10 mouse cellular contexts compared by ENCODE assay signal in genomic region chr11:68451282-68451735, GRCm38 (mm10). TPM values are rescaled to one million over a fixed set of nuclear protein-coding genes. Genes with fewer than 3 reads are reported as not detected.
DNase-seq lines count a peak whose midpoint lies in the region; ATAC-seq lines count a peak whose summit lies in the region.
"Had no signal": no experiment of that assay in that cellular context is flagged by ENCODE, and none has a peak within 500 bp of the region (broad histone marks: within the 10 kb centered on the region; RNA-seq: fewer than 3 reads in every experiment).

No protein-coding gene starts in this region.

- peak; percentile 8 for DNase-seq in liver
- no peak for DNase-seq in liver, embryonic 11.5 days (ENCODE audit: low spot score)
- no peak for DNase-seq in hindbrain, embryonic 14.5 days (ENCODE audit: low spot score)
- DNase-seq in splenic B cell, adult 2 months (ENCODE audit: low read depth, low spot score) = peak; percentile 54
- DNase-seq in right cerebral cortex, postnatal 25 days = no peak
- DNase-seq in gastrocnemius, postnatal 25 days = no peak
- DNase-seq in kidney, adult 8-10 months = no peak
- DNase-seq: cerebellum, postnatal 25 days had no signal

- H3K27ac ChIP-seq in liver, embryonic 11.5 days (ENCODE audit: low read depth, low read length) = no peak overlapping the region
- H3K27ac ChIP-seq in hindbrain, embryonic 14.5 days = no peak overlapping the region

- H3K4me2 ChIP-seq in liver, embryonic 11.5 days = no peak overlapping the region
- no peak overlapping the region for H3K4me2 ChIP-seq in hindbrain, embryonic 14.5 days (replicated peaks)

- WGBS in liver, embryonic 11.5 days = 34% methylated on average over 10 of the region's 10 CpGs
- 59% methylated on average over 10 of the region's 10 CpGs for WGBS in hindbrain, embryonic 14.5 days

- no peaks in the 10 kb centered on the region for H3K36me3 ChIP-seq in liver, embryonic 11.5 days (ENCODE audit: control insufficient read depth, insufficient read depth, low read length)
- no peaks in the 10 kb centered on the region for H3K36me3 ChIP-seq in hindbrain, embryonic 14.5 days (replicated peaks; ENCODE audit: control insufficient read depth, insufficient read depth)
- H3K36me3 ChIP-seq in splenic B cell, adult 2 months (ENCODE audit: control insufficient read depth, insufficient read depth, low read length, poor library complexity, severe bottlenecking) = peaks cover 2% of the 10 kb centered on the region

- no peaks in the 10 kb centered on the region for H3K27me3 ChIP-seq in liver, embryonic 11.5 days (replicated peaks; ENCODE audit: control insufficient read depth, insufficient read depth, low read length)
- no peaks in the 10 kb centered on the region for H3K27me3 ChIP-seq in hindbrain, embryonic 14.5 days (ENCODE audit: control insufficient read depth, insufficient read depth, low read length)
- no peaks in the 10 kb centered on the region for H3K27me3 ChIP-seq in splenic B cell, adult 2 months (ENCODE audit: control insufficient read depth, insufficient read depth, low read length, poor library complexity, severe bottlenecking)
- H3K27me3 ChIP-seq: Patski had no signal

- H3K4me3 ChIP-seq in liver, embryonic 11.5 days (ENCODE audit: low read depth, low read length) = no peak overlapping the region
- H3K4me3 ChIP-seq in hindbrain, embryonic 14.5 days (replicated peaks; ENCODE audit: low read length) = no peak overlapping the region

- no peaks in the 10 kb centered on the region; the same call in 1 of the 2 replicates for H3K4me1 ChIP-seq in liver, embryonic 11.5 days (replicated peaks; ENCODE audit: control insufficient read depth, insufficient read depth, low read length)
- H3K4me1 ChIP-seq in hindbrain, embryonic 14.5 days (replicated peaks; ENCODE audit: control insufficient read depth, insufficient read depth, low read length) = peaks cover 10% of the 10 kb centered on the region; the same call in 1 of the 2 replicates

- no peaks in the 10 kb centered on the region for H3K9me3 ChIP-seq in liver, embryonic 11.5 days (ENCODE audit: control insufficient read depth, low read length)
- H3K9me3 ChIP-seq in hindbrain, embryonic 14.5 days (ENCODE audit: control insufficient read depth, low read length) = no peaks in the 10 kb centered on the region

- H3K9ac ChIP-seq in liver, embryonic 11.5 days (ENCODE audit: low read depth, low read length) = no peak overlapping the region
- 0 out of 2 replicates have a peak overlapping the region, but pooled peaks have one; percentile 21 for H3K9ac ChIP-seq in hindbrain, embryonic 14.5 days

- no peak for ATAC-seq in liver, embryonic 11.5 days (replicated peaks; ENCODE audit: low FRiP score)
- ATAC-seq in activated CD4-positive, CD25-positive, alpha-beta regulatory T cell, adult 4 months = peak; percentile 76
- no peak for ATAC-seq in hindbrain, embryonic 14.5 days (ENCODE audit: low FRiP score)
- ATAC-seq: Patski had no signal

RNA-seq across cellular contexts. Expression of gene Pik3r5, which starts 19.4 kb away (rescaled TPM):
- 0.56 and 0.84 TPM in 2 replicates for polyA plus RNA-seq in liver, embryonic 11.5 days (2014; fragmentation: Nextera tagmentation; extraction: Ambion mirVana)
- polyA plus RNA-seq in activated CD4-positive, CD25-positive, alpha-beta regulatory T cell, adult 4 months (2017; shearing (Covaris generic)) = 10 to 100 TPM; 17.1 to 20.0 TPM
- polyA plus RNA-seq in hindbrain, embryonic 14.5 days (2014; fragmentation: Nextera tagmentation; extraction: Ambion mirVana) = 0.37 and 1.2 TPM in 2 replicates
- under 1 TPM; 0.31 to 0.51 TPM for total RNA-seq in gastrocnemius, postnatal 25 days (2021)

RNA-seq across cellular contexts. Expression of gene Ntn1, which starts 50.7 kb away (rescaled TPM):
- 0.13 and 0.40 TPM in 2 replicates for polyA plus RNA-seq in liver, embryonic 11.5 days (2014; fragmentation: Nextera tagmentation; extraction: Ambion mirVana)
- under 1 TPM; 0.17 to 0.41 TPM for polyA plus RNA-seq in activated CD4-positive, CD25-positive, alpha-beta regulatory T cell, adult 4 months (2017; shearing (Covaris generic))
- polyA plus RNA-seq in hindbrain, embryonic 14.5 days (2014; fragmentation: Nextera tagmentation; extraction: Ambion mirVana) = 13.1 and 14.1 TPM in 2 replicates
- total RNA-seq in gastrocnemius, postnatal 25 days (2021) = 1 to 10 TPM; 4.6 to 5.1 TPM

RNA-seq across cellular contexts. Expression of gene Pik3r6, which starts 51.5 kb away (rescaled TPM):
- 1.8 and 1.9 TPM in 2 replicates for polyA plus RNA-seq in liver, embryonic 11.5 days (2014; fragmentation: Nextera tagmentation; extraction: Ambion mirVana)
- not detected for polyA plus RNA-seq in activated CD4-positive, CD25-positive, alpha-beta regulatory T cell, adult 4 months (2017; shearing (Covaris generic))
- 1.3 and 1.7 TPM in 2 replicates for polyA plus RNA-seq in hindbrain, embryonic 14.5 days (2014; fragmentation: Nextera tagmentation; extraction: Ambion mirVana)
- total RNA-seq in gastrocnemius, postnatal 25 days (2021) = 1 to 10 TPM; 1.5 to 3.4 TPM

Comparison
In these comparisons a context has a peak if more than half of its experiments do, and no peak if none do; other contexts are left out.
1. DNase-seq: peak in liver (single experiment) and splenic B cell, adult 2 months (single experiment); none in liver, embryonic 11.5 days (single experiment), hindbrain, embryonic 14.5 days (single experiment), right cerebral cortex, postnatal 25 days (single experiment), gastrocnemius, postnatal 25 days (single experiment) and kidney, adult 8-10 months (0 of 2).